Mouse (Mus musculus) gastrocnemius, postnatal 10 days (tissue): Measurements from ENCODE around the gene Zfp326. TPM values are rescaled to one million over a fixed set of nuclear protein-coding genes. Genes with fewer than 3 reads are reported as not detected.
"Not testable (repeated sequence)": the region's sequence is repeated elsewhere in the genome, so short reads cannot be mapped to it uniquely, and the experiment has no call there.

Experiments used
- DNase-seq: peaks from one replicate; pipeline ENCODE4 v3.0.0; 2021; ENCODE audit warnings: mixed read lengths
- long read RNA-seq, 2 experiments: library from polyadenylated mRNA; stranded (forward); transcript quantifications; one replicate each; pipeline ENCODE4 v2.0.0; 2021
- total RNA-seq, 2 experiments: library from RNA; stranded (reverse); gene quantifications; 2 replicates each; pipeline ENCODE4 v1.2.3; 2021

The Zfp326 gene
- total RNA-seq: 10 to 100 TPM; 16.3 to 21.0 TPM
- long read RNA-seq, experiment 1, partial matches to known transcripts: 2 of 3 reads
- long read RNA-seq, experiment 1, other reads (novel, unspliced or antisense): 0 of 3 reads
- long read RNA-seq, experiment 2, partial matches to known transcripts: 0 of 3 reads
- long read RNA-seq, experiment 2, other reads (novel, unspliced or antisense): 2 of 3 reads

DNA sequence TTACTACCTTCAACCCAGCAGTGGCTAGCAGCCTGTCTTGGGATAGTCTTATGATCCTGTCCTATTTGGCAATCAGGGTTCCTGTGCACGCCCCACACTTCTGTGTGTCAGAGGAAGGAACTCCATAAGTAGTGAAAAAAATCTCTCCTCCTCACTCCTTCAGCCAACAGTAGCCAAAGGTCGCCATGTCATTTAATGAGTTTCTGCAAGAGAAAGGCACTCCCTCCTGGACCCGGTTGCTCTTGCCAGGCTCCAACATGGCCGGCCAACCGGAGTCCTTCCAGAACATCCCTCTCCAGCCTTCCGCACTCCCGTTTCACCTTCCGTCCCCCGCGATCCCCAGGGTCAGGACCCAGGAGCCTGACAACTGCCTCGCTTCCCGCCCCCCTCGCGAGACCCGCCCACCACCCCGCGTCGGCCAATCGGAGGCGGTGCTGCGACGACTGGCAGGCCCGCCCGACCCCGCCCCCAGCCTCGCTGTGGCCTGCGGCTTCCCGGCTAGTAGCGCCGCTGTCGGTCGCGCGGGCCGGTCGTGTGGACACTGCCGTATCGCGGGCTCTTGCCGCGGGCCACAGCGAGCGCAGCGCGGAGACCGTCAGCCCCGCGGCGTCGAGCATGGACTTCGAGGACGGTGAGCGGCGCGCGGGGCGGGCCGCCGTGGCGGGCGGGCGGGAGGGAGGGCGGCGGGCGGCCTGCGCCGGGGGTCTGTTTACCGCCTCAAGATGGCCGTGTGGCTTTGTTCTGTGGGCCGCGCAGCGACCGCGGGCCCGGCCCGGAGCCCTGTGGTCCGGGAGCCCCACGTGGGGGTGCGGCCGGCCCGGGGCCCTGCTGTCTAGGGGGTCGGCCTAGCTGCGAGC lies at the start of gene Zfp326:
Gene Zfp326 (plus strand): TSS at position 498 of the 857 bp plus-strand sequence.
- DNase-seq: peak; percentile 95

DNA sequence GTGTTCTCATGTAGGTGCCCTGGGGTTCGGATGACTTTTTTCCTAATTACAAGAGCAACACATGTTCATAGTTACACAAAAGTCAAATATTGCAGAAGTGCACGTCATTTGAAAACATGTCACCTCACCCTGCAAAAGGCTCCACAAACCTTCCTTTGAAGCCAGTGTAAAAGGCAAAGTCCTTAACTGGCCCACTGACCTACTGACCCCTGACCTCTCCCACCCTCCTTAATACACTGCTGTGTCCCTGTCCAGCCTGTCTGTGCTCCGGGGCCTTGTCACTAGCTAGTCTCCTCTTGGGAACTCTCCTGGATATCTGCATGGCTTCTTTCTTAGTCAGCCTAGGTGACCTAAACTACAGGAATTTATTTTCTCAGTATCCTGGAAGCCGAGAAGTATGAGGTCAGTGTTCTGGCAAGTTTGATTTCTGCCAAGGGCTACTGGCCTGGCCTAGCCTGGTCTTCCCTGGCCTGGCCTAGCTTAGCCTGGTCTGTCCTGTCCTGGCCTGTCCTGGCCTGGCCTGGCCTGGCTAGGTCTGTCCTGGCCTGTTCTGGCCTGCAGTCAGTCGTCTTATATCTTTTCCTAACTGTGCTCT lies 49.4 kb upstream of the Zfp326 start:
- no peak for DNase-seq

DNA sequence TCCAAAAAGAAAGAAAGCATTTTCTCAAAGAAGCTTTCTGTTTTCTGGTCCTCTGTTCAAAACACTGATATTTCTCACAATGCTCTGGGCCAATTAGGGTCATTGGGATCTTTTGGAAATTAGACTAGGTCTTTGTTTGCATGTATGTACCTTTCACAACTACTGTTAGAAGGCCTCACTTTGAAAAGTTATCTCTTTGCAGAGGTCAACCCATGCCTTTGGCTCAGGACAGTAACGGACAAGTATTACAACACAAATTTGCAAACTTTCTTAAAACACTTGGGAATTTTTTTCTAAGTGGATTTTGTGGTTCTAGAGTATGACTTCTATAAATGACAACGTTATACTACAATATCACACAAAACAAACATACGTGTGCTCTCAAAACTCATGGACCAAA lies 48.3 kb upstream of the Zfp326 start:
- no peak for DNase-seq

DNA sequence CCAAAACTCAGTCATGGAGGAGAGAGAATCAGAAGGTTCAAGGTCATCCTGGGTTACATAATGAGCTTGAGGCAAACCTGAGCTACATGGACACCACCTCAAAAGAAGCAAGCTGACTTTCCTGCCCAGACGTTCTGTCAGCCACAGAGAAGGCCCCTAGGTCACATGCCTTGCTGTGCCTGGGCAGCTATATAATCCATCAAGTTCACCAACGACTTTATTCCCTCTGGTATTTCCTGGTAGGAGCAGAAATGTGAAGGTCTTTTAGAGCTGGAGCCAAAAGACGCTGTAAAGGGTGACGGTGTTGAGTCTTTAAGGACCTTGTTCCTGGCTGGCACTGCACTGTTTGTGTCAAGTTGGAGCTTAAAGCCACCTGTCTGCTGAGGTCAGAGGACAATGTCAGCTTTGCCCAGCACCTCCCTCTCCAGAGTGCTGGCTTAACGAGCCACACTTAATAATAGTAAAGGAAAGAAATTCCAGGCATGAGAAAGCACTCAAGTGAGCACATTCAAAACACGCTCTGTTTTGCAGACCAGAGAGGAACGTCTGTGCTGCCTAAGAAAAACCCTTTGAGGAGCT lies 47.3 kb upstream of the Zfp326 start:
- DNase-seq: no peak

DNA sequence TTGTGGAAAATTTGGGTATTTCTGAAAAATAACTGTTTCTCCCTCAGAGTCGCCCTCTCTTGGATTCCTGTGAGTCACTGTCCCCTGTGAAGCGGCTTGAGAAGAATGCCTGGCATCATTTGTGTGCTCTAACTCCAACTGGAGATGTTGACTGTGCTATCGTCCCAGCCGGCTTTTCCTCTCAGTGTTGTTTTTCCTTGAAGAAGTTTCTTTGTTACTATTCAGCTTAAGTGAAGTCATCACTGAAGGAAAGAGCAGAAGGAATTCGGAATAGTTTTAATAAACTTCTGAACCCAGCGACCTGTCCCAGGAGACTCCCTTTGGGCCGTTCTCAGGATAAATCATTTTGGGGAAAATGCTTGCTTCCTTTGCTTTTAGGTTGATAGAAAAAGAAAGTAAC lies 44.2 kb upstream of the Zfp326 start:
- peak; percentile 45 for DNase-seq

DNA sequence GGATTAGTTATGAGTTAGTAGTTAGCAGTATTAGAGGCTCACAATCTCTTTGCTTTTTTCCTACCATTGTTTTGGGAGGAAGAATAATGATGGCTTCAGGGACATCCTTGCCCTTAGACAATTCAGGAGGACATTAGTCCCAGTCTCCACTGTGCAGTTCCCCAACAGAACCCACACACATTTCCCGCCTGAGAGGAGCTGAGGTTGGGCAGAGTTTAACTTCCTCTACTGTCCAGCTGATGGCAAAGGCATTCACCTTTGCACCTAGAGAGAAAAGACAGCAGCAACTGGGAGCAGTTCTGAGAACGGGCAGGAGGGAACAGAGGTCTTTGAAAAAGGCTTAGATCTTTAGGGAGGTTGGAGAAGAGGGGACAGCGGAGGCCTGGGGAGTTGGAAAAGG lies 42.4 kb upstream of the Zfp326 start:
- DNase-seq: no peak

DNA sequence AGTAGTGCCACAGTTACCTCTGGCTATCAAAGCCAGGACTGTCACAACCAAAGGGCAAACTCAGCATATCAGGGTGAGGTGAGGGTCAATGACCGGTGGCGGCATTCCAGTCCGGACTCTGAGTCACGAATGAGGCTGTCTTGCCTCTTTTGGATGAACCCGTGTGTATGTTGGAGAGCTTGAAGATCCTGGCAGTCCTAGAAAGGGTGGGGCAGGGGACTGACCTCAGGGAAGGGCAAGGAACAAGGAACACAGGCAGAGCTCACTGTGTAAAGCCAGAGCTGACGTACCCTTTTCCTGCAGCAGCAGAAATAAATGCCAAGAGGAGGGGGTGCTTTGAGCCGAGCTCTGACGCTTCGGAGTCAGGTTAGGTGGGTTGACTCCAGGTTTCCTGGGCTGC lies 40.4 kb upstream of the Zfp326 start:
- peak; percentile 40 for DNase-seq

DNA sequence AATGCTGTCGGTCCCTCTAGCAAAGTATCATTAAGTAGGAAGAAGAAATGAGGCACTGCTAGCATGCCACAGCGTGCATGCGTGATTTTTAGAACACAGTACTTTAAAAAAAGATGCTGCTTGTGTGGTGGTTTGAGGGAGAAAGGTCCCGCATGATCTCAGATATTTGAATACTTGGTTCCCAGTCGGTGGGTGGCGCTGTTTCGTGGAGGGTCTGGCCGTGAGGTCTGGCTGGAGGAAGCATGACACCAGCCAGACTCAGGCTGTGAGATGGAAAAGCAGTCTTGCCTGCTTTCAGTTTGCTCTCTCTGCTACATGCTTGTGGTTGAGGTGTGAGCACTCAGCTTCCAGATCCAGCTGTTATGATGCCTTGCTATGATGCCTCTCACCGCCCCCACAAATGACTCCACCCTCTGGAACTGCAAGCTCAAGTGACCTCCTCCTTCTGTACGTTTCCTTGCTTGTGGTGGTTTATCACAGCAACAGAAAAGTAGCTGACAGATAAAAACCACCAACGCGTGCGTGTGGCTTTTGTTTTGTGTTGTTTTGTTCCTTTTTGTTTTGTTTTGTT lies 36.5 kb upstream of the Zfp326 start:
- no peak for DNase-seq

DNA sequence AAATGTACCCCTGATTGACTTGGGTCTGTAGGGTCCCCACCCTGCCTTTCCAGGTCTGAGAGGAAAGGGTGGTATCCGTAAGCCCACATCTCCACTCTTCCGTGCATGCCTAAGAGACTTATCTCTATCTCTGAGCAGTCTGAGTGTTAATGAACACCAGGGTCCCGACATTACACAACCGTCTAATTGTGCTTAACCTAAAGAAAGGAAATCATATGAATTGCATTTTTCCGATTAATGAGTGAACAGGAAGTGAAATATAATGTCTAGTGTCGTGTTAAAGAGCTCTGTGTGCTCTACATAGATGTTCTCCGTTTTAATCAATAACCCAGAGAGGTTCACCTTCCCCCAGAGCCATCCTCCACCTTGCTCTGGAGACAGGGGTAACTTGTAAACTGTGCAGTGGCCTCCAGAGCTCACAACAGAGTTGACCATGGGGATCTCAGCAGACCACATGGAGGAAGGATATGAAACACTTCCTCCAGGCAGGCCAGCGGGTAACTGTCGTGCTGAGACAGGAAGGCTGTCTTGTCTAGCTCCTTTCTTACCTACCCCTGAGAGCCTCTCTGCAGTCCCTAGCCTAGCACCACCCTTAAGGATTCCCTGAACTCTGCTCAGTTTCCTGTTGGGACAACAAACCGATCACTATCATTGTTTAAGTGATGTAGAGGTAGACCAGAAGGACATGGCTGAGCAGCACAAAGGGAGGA lies 32.2 kb upstream of the Zfp326 start:
- DNase-seq: no peak

DNA sequence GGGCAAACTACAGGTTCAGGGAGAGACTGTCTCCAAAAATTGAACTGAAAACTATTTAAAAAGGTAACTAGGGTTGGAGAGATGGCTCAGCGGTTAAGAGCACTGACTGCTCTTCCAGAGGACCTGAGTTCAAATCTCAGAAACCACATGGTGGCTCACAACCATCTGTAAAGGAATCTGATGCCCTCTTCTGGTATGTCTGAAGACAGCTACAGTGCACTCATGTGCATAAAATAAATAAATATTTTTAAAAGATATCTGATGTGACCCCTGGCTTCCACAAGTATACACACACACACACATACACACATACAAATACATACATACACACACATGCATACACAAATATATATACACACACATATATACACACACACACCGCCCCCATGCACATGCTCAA lies 31.3 kb upstream of the Zfp326 start:
- no peak for DNase-seq

DNA sequence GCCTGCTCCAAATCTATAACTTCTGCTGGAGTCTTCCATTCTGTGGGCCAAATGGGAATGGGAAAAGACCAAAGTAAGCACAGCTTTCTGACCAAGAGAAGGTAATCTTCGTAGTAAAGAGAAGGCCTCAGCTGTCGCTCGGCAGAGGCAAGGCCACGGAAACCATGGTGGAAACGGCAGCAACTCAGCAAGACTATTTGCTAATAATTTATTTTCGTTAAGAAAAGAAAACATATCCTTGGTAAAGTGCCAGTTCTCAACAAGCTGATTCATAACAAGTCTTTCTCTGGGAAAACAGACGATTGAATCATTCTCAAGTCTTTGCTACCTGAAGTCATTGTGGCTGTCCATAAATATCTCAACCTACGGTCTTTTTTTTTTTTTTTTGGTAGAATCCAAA lies 28.6 kb upstream of the Zfp326 start:
- no peak for DNase-seq

DNA sequence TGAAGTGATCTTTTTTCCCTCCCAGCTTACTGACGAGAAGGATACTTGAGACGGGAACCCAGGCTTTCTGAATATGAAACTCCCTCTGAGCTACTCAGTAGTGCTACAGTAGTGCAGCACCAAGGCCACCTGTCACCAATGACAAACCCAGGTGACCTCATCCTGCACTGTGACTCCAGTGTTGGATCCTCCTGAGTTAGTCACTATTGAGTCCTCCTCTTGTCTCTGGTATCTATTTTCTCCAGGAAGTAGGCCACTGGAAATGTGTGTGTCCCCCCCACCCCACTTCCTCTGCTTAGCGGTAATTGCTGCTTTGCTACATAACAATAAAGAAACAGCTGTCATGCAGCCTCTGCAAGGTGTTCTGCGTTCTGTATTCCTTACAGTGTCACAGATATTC lies 27.1 kb upstream of the Zfp326 start:
- DNase-seq: no peak

DNA sequence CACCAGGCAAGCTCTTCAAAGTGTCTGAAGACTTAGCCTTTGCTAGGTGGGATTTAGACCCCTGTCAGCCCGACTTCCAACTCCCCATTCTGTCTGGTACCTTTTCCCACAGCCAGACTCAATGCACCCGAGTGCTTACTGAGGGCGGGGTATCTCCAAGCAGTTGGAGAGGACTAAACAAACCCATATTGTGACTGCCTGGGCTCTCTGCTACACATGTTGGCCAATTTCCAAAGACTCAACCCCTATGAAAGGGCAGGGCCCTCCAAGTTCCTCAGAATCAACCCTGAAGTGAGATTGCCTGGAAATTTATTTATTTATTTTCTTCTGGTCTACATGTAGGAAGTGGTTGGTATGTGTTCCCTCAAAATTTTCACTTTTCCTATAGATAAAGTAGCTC lies 26.7 kb upstream of the Zfp326 start:
- DNase-seq: no peak

DNA sequence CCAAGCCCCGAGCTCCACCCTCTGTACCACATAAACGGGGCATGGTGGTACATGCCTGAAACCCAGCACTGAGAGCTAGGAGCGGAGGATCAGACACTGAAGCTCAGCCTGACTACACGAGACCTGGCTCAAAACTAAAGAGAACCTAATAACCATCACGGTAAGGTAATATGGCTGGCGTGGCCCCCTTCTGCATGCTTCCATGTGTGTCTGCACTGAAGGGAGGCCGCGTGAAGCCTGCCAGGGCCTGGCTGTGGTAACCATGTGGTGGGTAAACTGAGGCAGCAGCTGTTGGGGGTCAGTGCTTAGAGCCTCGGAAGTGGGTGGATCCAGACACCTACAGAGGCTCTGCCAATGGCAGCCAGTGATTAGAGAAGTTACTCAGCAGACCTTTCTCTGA lies 23.1 kb upstream of the Zfp326 start:
- no peak for DNase-seq

DNA sequence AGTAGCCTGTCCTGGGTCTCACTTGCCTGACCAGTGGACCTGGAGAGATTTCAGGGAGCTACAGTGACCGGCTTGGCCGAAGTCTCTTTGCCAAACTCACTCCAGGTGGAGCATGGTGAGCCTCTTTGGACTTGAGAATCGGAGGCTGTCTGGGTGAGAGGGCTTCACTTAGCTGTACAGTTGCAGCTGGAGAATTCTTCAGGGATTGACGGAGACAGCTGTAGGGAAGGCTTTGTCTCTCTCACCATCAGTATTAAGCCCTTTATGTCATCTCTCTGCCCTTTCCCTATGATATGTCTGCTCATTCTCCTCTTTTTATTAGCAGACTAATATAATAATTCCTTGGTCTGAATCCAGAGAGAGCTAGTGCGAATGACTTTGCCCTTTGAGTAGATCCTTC lies 18.9 kb upstream of the Zfp326 start:
- DNase-seq: no peak

DNA sequence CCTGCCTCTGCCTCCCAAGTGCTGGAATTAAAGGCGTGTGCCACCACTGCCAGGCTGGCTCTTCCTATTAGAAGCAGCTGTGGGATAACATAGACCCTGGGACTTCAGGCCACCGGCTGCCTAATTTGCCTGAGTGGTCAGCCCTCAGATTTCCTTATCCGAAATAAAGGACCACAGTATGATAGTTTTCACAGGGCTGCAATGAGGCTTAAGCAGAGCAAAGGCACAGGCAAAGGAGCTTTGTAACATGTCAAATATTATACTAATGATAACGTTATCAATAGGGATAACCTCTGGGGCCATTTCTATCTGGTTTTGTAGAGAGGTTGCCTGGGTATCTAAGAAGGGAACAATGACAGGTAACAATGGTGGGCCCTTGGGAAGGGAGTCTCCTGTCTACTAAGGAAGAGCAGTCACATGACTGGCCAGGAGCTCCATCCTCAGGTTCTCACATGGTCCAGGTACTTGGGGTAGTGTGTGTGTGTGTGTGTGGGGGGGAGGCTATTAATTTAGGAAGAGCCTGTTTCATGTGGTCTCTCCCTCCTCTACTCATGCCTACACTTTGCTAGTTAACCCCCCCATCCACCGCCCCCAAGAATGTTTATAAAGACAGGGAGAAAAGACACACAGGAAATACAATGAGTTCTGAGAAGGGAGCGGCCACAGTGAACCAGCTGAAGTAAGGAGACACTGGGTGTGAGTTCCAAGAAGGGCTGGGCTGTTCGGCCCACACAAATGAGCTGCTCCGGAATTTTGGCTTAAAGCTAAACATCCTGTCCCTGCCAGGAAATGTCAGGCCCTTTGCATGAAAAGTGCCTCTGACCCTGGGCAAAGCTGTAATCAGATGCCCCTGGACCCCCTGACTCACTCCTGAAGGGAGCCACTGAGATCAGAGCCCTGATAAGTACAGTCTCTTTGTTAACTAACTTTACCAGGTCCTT lies 17.3 kb upstream of the Zfp326 start:
- no peak for DNase-seq

DNA sequence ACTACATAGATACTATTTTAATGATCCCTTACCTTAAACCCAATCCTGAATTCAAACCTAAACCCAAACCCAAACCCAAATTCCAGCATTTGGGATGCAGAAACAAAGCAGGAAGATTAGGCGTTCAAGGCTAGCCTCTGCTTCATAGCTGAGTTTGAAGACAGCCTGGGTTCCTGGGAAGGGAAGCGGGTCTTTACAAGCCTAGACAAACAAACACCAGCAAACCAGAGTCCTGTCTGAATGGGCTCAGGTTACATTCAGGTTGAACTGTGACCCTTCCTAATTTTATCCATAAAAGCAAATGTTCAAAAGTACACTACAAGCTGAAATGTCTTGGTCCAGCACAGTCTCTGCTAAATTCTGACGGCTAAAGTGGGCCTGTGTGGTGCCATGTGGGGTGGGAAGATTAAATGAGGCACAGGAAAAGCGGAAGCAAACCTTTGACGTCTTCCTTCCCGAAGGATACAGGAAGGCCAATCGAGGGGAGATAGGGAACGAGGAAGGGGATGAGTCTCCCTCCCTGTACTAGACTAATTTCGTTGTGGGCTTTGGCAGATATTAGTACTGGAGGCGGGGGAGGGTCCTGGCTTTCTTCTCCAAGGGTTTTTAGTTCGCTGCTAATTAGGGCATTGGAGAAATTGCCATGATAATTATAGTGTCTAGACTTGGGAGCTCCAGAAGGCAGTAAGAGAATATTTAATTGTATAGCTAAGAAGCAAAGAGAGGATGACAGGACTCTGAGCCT lies 16.5 kb upstream of the Zfp326 start:
- no peak for DNase-seq

DNA sequence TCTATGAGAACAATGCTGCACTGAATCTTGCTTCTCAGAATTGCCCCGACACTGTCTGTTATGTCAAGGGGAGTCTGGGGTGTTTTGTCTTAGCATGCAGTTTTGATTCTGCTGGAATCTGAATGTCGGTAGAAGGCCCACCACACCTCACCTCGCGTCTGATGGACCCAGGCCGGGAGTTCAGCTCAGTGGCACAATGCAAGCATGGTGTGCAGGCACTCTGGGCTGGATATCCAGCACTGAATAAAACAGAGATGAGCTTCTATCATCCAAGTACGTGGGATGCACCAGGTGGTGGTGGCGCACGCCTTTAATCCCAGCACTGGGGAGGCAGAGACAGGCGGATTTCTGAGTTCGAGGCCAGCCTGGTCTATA lies 15.9 kb upstream of the Zfp326 start:
- no peak for DNase-seq

DNA sequence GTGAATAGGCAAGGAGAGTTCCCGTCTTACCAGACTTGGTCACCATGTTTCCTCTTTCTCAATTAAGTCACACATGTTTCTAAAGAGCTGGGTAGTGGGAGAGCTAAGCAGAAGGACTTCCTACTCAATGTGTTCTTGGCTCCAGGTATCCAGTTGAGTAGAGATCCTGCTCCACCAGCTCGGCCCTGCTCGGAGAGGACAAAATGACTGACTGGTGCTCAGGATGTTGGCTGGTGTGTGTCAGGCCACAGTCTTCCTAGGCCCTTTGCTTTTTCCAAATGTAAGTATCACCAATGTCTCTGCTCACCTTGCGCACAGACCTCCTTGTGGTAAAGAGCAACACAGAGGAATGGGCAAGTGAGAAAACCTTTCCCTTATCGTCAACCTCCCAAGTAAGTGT lies 14.7 kb upstream of the Zfp326 start:
- no peak for DNase-seq

DNA sequence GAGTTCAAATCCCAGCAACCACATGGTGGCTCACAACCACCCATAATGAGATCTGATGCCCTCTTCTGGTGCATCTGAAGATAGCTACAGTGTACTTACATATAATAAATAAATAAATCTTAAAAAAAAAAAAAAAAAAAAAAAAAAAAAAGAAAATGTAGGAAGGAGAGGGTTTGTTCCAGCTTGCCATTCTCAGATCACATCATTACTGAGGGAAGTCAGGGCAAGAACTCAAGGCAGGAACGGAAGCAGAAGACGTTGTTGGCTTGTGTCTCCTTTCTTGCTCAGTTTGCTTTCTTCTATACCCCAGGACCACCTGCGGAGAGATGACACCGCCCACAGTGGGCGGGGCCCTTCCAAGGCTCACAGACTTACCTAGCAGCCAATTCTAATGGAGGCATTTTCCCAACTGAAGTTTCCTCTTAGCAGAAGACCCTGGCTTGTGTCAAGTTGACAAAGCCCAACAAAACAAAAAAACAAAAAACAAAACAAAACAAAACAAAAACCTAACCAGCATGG lies 11.2 kb upstream of the Zfp326 start:
- not testable (repeated sequence) for DNase-seq
